Mouse (Mus musculus) liver, embryonic 15.5 days (tissue): ENCODE measurements around the gene Smarcad1. TPM values are rescaled to one million over a fixed set of nuclear protein-coding genes. Genes with fewer than 3 reads are reported as not detected.

Source experiments
- ATAC-seq: fragments of 200-750 bp; cut with Nextera tagmentation; 2 replicates; pipeline ENCODE4 v1.8.0; 2017; ENCODE audit warnings: moderate number of reproducible peaks, mild to moderate bottlenecking, moderate library complexity; ENCODE audit not compliant: insufficient read depth
- H3K27ac ChIP-seq: fragments of 300-500 bp; sonication (generic); replicated peaks from 2 replicates; pipeline ENCODE4 v1.5.1; 2015; ENCODE audit warnings: mild to moderate bottlenecking, inconsistent platforms
- H3K27me3 ChIP-seq: fragments of 300-500 bp; sonication (generic); 2 replicates; pipeline ENCODE4 v1.6.1; 2015; ENCODE audit warnings: mild to moderate bottlenecking, inconsistent platforms
- H3K36me3 ChIP-seq: fragments of 300-500 bp; sonication (generic); replicated peaks from 2 replicates; pipeline ENCODE4 v1.6.1; 2015; ENCODE audit warnings: moderate library complexity, mild to moderate bottlenecking, inconsistent platforms
- H3K4me1 ChIP-seq: fragments of 300-500 bp; sonication (generic); replicated peaks from 2 replicates; pipeline ENCODE4 v1.6.1; 2015; ENCODE audit warnings: inconsistent platforms
- H3K4me2 ChIP-seq: fragments of 300-500 bp; sonication (generic); 2 replicates; pipeline ENCODE4 v1.6.1; 2015; ENCODE audit warnings: moderate library complexity, mild to moderate bottlenecking, inconsistent platforms
- H3K4me3 ChIP-seq: fragments of 300-500 bp; sonication (generic); replicated peaks from 2 replicates; pipeline ENCODE4 v1.5.1; 2015; ENCODE audit warnings: mild to moderate bottlenecking, inconsistent platforms
- H3K9ac ChIP-seq: fragments of 300-500 bp; sonication (generic); 2 replicates; pipeline ENCODE4 v1.6.1; 2015; ENCODE audit warnings: moderate library complexity, mild to moderate bottlenecking, inconsistent platforms
- H3K9me3 ChIP-seq: fragments of 300-500 bp; sonication (generic); replicated peaks from 2 replicates; pipeline ENCODE4 v1.6.1; 2016; ENCODE audit warnings: inconsistent platforms
- WGBS: fragments of 180-500 bp; shearing (Covaris S2); methylation state at CpG from one replicate; pipeline ENCODE4 v1.1.7; 2015; ENCODE audit warnings: mixed read lengths; ENCODE audit not compliant: insufficient replicate concordance; 5-methylcytosine and 5-hydroxymethylcytosine counted together
- polyA plus RNA-seq: library from polyadenylated mRNA; unstranded; fragments of >200 nt; fragmentation: Nextera tagmentation; extraction: Ambion mirVana; gene quantifications from 2 replicates; pipeline ENCODE4 v1.2.1, GENCODE M21; 2015

The Smarcad1 gene
- polyA plus RNA-seq, 1 experiment from 2014 or later: 15.6 TPM

DNA sequence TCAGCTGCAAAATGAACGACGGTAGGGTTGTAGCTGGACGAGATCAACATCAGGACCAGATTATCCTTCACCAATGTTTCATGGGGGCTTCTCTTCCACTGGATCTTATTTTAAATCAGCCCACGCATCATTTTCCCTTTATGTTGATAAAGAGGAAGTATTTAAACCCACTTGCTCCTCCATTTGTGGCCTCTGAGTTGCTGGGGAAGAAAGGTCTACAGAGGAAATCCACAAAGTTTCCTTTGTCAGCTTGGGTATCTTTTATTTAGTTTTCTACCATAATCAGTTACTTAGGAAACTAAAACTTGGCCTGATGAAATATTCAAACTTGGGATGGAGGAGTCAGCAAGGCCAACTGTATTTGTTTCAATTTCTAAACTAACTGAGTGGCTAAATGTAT lies 104.0 kb downstream of the Smarcad1 start:
- no peaks in the 10 kb centered on the region for H3K9me3 ChIP-seq
- H3K27ac ChIP-seq: no peak overlapping the region
- H3K4me2 ChIP-seq: no peak overlapping the region
- 51% methylated on average over 4 of the region's 4 CpGs for WGBS
- H3K4me3 ChIP-seq: no peak overlapping the region
- H3K9ac ChIP-seq: no peak overlapping the region
- H3K27me3 ChIP-seq: no peaks in the 10 kb centered on the region
- ATAC-seq: no peak
- H3K4me1 ChIP-seq: no peaks in the 10 kb centered on the region
- H3K36me3 ChIP-seq: no peaks in the 10 kb centered on the region

DNA sequence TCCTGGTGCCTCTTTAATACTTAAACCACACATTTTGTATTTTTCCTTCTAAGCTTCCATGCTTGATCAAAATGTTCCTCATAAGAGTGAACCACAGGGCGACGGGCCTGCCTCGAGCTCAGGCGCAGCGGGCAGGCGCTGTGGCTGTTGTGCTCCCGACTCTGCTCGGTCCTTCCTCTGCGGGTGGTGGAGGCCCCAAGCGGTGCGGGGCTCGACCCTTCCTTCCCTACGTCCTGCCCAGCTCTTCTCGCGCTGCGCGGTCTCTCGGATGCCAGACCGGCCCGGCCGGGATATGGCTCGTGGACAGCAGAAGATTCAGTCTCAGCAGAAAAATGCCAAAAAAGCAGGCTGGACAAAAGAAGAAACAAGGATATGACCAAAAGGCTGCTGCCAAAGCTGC lies 108.3 kb downstream of the Smarcad1 start:
- no peak for ATAC-seq

GRCm38 (mm10) chr6:65153570-65153969 lies 111.2 kb downstream of the Smarcad1 start:
- no peak overlapping the region for H3K27ac ChIP-seq
- WGBS: 50% methylated on average over 3 of the region's 3 CpGs

More for the DNA sequence above, 108.3 kb downstream of the Smarcad1 start:
- H3K4me2 ChIP-seq: no peak overlapping the region
- no peaks in the 10 kb centered on the region for H3K9me3 ChIP-seq
- no peaks in the 10 kb centered on the region for H3K27me3 ChIP-seq
- WGBS: 11% methylated on average over 22 of the region's 22 CpGs
- no peak overlapping the region for H3K27ac ChIP-seq
- no peaks in the 10 kb centered on the region for H3K36me3 ChIP-seq
- no peak overlapping the region for H3K9ac ChIP-seq
- H3K4me1 ChIP-seq: no peaks in the 10 kb centered on the region
- no peak overlapping the region for H3K4me3 ChIP-seq

GRCm38 (mm10) chr6:65157042-65157441 lies 114.7 kb downstream of the Smarcad1 start:
- no peaks in the 10 kb centered on the region for H3K9me3 ChIP-seq

More at GRCm38 (mm10) chr6:65153570-65153969, 111.2 kb downstream of the Smarcad1 start:
- Histone ChIP-seq H3K9me3 (no peaks in the 10 kb centered on the region), H3K4me1 (no peaks in the 10 kb centered on the region), H3K9ac (no peak overlapping the region), H3K4me3 (no peak overlapping the region), H3K36me3 (no peaks in the 10 kb centered on the region), H3K27me3 (no peaks in the 10 kb centered on the region), H3K4me2 (no peak overlapping the region)
- ATAC-seq: no peak

GRCm38 (mm10) chr6:65159381-65159942 lies 117.1 kb downstream of the Smarcad1 start:
- Histone ChIP-seq H3K36me3 (no peaks in the 10 kb centered on the region), H3K27ac (no peak overlapping the region), H3K9me3 (no peaks in the 10 kb centered on the region), H3K9ac (no peak overlapping the region), H3K27me3 (no peaks in the 10 kb centered on the region), H3K4me1 (no peaks in the 10 kb centered on the region), H3K4me3 (no peak overlapping the region), H3K4me2 (no peak overlapping the region)
- no peak for ATAC-seq
- 69% methylated on average over 4 of the region's 4 CpGs for WGBS

More at GRCm38 (mm10) chr6:65157042-65157441, 114.7 kb downstream of the Smarcad1 start:
- H3K4me2 ChIP-seq: no peak overlapping the region
- no peaks in the 10 kb centered on the region for H3K36me3 ChIP-seq
- 67% methylated on average over 4 of the region's 4 CpGs for WGBS
- no peak overlapping the region for H3K9ac ChIP-seq
- H3K27ac ChIP-seq: no peak overlapping the region
- ATAC-seq: no peak
- H3K4me3 ChIP-seq: no peak overlapping the region
- H3K27me3 ChIP-seq: no peaks in the 10 kb centered on the region
- no peaks in the 10 kb centered on the region for H3K4me1 ChIP-seq

- H3K4me3 ChIP-seq: no peak overlapping the region
- 20% methylated on average over 6 of the region's 6 CpGs for WGBS
- H3K4me2 ChIP-seq: no peak overlapping the region
These were observed 121.8 kb downstream of the Smarcad1 start for GRCm38 (mm10) chr6:65164137-65164536.

GRCm38 (mm10) chr6:65164977-65165376 lies 122.6 kb downstream of the Smarcad1 start:
- Histone ChIP-seq H3K27me3 (no peaks in the 10 kb centered on the region), H3K27ac (no peak overlapping the region), H3K9me3 (no peaks in the 10 kb centered on the region), H3K4me3 (no peak overlapping the region), H3K36me3 (no peaks in the 10 kb centered on the region), H3K9ac (no peak overlapping the region), H3K4me1 (no peaks in the 10 kb centered on the region), H3K4me2 (no peak overlapping the region)
- peak; percentile 28; the same call in 1 of the 2 replicates for ATAC-seq
- 17% methylated on average over 5 of the region's 5 CpGs for WGBS

More at GRCm38 (mm10) chr6:65164137-65164536, 121.8 kb downstream of the Smarcad1 start:
- Histone ChIP-seq H3K27ac (no peak overlapping the region), H3K9ac (no peak overlapping the region), H3K4me1 (no peaks in the 10 kb centered on the region), H3K27me3 (no peaks in the 10 kb centered on the region), H3K9me3 (no peaks in the 10 kb centered on the region), H3K36me3 (no peaks in the 10 kb centered on the region)
- no peak for ATAC-seq

Other genes with a start within 250 kb of the Smarcad1 start
- 2.8 and 4.4 TPM in 2 replicates for gene Hpgds, start 102.3 kb downstream of the Smarcad1 start, polyA plus RNA-seq